Comparison of ENCODE assay signal across 22 mouse cellular contexts in the genomic region with DNA sequence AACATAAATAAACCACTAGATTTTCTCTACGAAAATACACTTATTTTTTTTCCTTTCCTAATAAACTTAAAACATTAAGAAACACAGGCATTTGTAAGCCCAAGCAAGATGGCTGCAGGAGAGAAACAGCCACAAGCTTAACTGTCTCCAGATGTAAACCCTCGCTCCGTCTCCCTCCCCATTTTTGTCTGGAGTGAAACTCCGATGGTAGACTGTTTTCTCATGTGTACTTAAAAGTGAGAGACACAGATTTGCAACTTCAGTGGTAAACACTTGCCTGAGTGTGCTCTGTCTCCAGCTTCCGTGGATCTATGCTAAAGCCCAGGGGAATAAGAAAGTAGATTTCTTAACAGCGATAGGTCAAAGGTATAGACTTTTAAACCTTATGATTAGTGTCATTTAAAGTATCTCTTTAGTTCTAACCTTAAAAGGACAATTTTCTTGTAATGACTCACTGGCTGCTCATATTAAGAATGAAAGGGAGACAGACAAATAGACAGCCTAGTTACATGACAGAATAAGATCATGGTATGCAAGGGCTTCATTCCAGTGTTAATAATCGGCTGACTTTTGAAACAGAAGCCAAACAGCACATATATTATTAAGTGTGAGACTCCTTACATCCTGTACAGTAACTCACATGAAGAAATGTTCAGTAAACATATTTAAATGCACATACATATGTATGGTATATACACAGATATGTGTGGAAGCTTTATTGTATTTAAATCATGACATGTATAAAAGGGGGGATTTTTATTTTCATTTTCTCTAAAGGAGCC.
DNase-seq lines count a peak whose midpoint lies in the region; ATAC-seq lines count a peak whose summit lies in the region.
"Had no signal": no experiment of that assay in that cellular context is flagged by ENCODE, and none has a peak within 500 bp of the region (broad histone marks: within the 10 kb centered on the region; RNA-seq: fewer than 3 reads in every experiment).

No protein-coding gene starts in this region.

- H3K36me3 ChIP-seq in lung, embryonic 15.5 days = no peaks in the 10 kb centered on the region
- H3K36me3 ChIP-seq in embryonic facial prominence, embryonic 10.5 days (replicated peaks) = no peaks in the 10 kb centered on the region
- H3K36me3 ChIP-seq in heart, embryonic 11.5 days (ENCODE audit: control insufficient read depth, insufficient read depth, low read length) = no peaks in the 10 kb centered on the region
- H3K36me3 ChIP-seq: heart, embryonic 12.5 days; liver, embryonic 12.5 days had no signal

- no peak for DNase-seq in lung, postnatal 14 days
- DNase-seq in embryonic facial prominence, embryonic 10.5 days (ENCODE audit: low spot score) = peak; percentile 50
- peak; percentile 51 for DNase-seq in forelimb bud, embryonic 11.5 days (ENCODE audit: low read depth, low spot score)
- no peak for DNase-seq in urinary bladder, postnatal 25 days (ENCODE audit: low spot score)
- DNase-seq: adrenal gland, adult 8-10 months; cerebellum, adult 9-10 months; forebrain, postnatal 0 days; gastrocnemius, adult 2 months; heart, postnatal 14 days; kidney, adult 11 months; kidney, postnatal 14 days; layer of hippocampus, postnatal 36 days; lung, postnatal 4 days; right cerebral cortex, postnatal 25 days; thymus, postnatal 36 days had no signal

- 42% methylated on average over 7 of the region's 7 CpGs for WGBS in lung, embryonic 15.5 days
- WGBS in embryonic facial prominence, embryonic 10.5 days = 47% methylated on average over 7 of the region's 7 CpGs
- 64% methylated on average over 7 of the region's 7 CpGs for WGBS in heart, embryonic 11.5 days (ENCODE audit: insufficient replicate concordance)

- H3K27me3 ChIP-seq in lung, embryonic 15.5 days = no peaks in the 10 kb centered on the region
- H3K27me3 ChIP-seq in embryonic facial prominence, embryonic 10.5 days (replicated peaks; ENCODE audit: low read depth, poor library complexity, severe bottlenecking) = no peaks in the 10 kb centered on the region
- no peaks in the 10 kb centered on the region for H3K27me3 ChIP-seq in heart, embryonic 11.5 days (ENCODE audit: control insufficient read depth, insufficient read depth, low read length)
- H3K27me3 ChIP-seq: heart, embryonic 12.5 days; liver, embryonic 12.5 days had no signal

- peak; percentile 69; the same call in 1 of the 2 replicates for ATAC-seq in lung, embryonic 15.5 days (ENCODE audit: borderline replicate concordance, extremely low read depth, low FRiP score, low TSS enrichment)
- no peak for ATAC-seq in CD4-positive, CD25-positive, alpha-beta regulatory T cell, adult 4 months
- ATAC-seq in heart, embryonic 11.5 days (replicated peaks; ENCODE audit: insufficient number of reproducible peaks, low FRiP score, low TSS enrichment) = no peak
- ATAC-seq: forebrain, postnatal 0 days; hindbrain, embryonic 16.5 days; liver, embryonic 12.5 days had no signal

- H3K9ac ChIP-seq in lung, embryonic 15.5 days = no peak overlapping the region
- no peak overlapping the region for H3K9ac ChIP-seq in heart, embryonic 11.5 days (ENCODE audit: low read depth, low read length)
- H3K9ac ChIP-seq: forebrain, postnatal 0 days; heart, embryonic 12.5 days; liver, embryonic 12.5 days had no signal

- no peak overlapping the region for H3K4me3 ChIP-seq in lung, embryonic 15.5 days
- H3K4me3 ChIP-seq in embryonic facial prominence, embryonic 10.5 days = no peak overlapping the region
- no peak overlapping the region for H3K4me3 ChIP-seq in heart, embryonic 11.5 days (ENCODE audit: low read depth, low read length)
- H3K4me3 ChIP-seq: gastrocnemius, adult 2 months; heart, embryonic 12.5 days; layer of hippocampus, adult 2 months; liver, embryonic 12.5 days had no signal

- H3K4me2 ChIP-seq in lung, embryonic 15.5 days = no peak overlapping the region
- no peak overlapping the region for H3K4me2 ChIP-seq in heart, embryonic 11.5 days
- H3K4me2 ChIP-seq: heart, embryonic 12.5 days; liver, embryonic 12.5 days had no signal

- H3K9me3 ChIP-seq in lung, embryonic 15.5 days = no peaks in the 10 kb centered on the region
- no peaks in the 10 kb centered on the region for H3K9me3 ChIP-seq in embryonic facial prominence, embryonic 10.5 days
- no peaks in the 10 kb centered on the region for H3K9me3 ChIP-seq in heart, embryonic 11.5 days (replicated peaks; ENCODE audit: control insufficient read depth, low read length)
- H3K9me3 ChIP-seq: heart, embryonic 12.5 days; liver, embryonic 12.5 days had no signal

- peak overlapping the region; percentile 57 for H3K27ac ChIP-seq in lung, embryonic 15.5 days
- H3K27ac ChIP-seq in embryonic facial prominence, embryonic 10.5 days (replicated peaks) = no peak overlapping the region; the same call in 1 of the 2 replicates
- no peak overlapping the region for H3K27ac ChIP-seq in heart, embryonic 11.5 days (ENCODE audit: low read depth, low read length)
- H3K27ac ChIP-seq: gastrocnemius, adult 2 months; layer of hippocampus, adult 2 months; liver, embryonic 12.5 days had no signal

- no peaks in the 10 kb centered on the region for H3K4me1 ChIP-seq in lung, embryonic 15.5 days
- peaks cover 3% of the 10 kb centered on the region; the same call in 1 of the 2 replicates for H3K4me1 ChIP-seq in embryonic facial prominence, embryonic 10.5 days
- no peaks in the 10 kb centered on the region for H3K4me1 ChIP-seq in heart, embryonic 11.5 days (ENCODE audit: control insufficient read depth, insufficient read depth, low read length)
- H3K4me1 ChIP-seq: heart, embryonic 12.5 days; liver, embryonic 12.5 days had no signal

Comparison
In these comparisons a context has a peak if more than half of its experiments do, and no peak if none do; other contexts are left out.
1. DNase-seq: peak in embryonic facial prominence, embryonic 10.5 days (single experiment) and forelimb bud, embryonic 11.5 days (single experiment); none in lung, postnatal 14 days (single experiment) and urinary bladder, postnatal 25 days (single experiment).